Mouse (Mus musculus): ENCODE measurements around the gene Lgals4. TPM values are rescaled to one million over a fixed set of nuclear protein-coding genes. Genes with fewer than 3 reads are reported as not detected.
"Not testable (repeated sequence)": the region's sequence is repeated elsewhere in the genome, so short reads cannot be mapped to it uniquely, and the experiment has no call there.

The Lgals4 gene
- polyA plus RNA-seq, 1 experiment from 2014 or later: 3.4 TPM

DNA sequence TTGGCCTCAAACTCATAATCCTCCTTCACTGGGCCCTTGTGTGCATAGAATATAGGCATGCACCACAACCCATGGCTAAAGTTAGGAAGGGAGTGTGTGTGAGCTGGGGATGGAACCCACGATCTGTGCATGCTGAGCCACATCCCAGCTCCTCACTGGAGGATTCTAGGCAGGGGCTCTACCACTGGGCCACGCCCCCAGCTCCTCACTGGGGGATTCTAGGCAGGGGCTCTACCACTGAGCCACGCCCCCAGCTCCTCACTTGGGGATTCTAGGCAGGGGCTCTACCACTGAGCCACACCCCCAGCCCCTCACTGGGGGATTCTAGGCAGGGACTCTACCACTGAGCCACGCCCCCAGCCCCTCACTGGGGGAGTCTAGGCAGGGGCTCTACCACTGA is 50.0 kb downstream of the Lgals4 start:
- not testable (repeated sequence) for H3K36me3 ChIP-seq (ENCODE audit: control insufficient read depth, insufficient read depth, low read length); DNase-seq (ENCODE audit: low spot score); ATAC-seq (ENCODE audit: low read depth); H3K4me2 ChIP-seq (ENCODE audit: low read depth, low read length); H3K4me3 ChIP-seq (ENCODE audit: low read depth, low read length); H3K27ac ChIP-seq (replicated peaks; ENCODE audit: low read depth, low read length); H3K4me1 ChIP-seq (ENCODE audit: control insufficient read depth, insufficient read depth, low read length); H3K9ac ChIP-seq (ENCODE audit: low read depth, low read length); H3K9me3 ChIP-seq (ENCODE audit: control insufficient read depth, low read length)
- WGBS: 100% methylated on average over 3 of the region's 4 CpGs
- peaks cover 16% of the 10 kb centered on the region for H3K27me3 ChIP-seq (replicated peaks; ENCODE audit: control insufficient read depth, insufficient read depth, low read length)

GRCm38 (mm10) chr7:28886486-28886885 is 52.8 kb downstream of the Lgals4 start:
- Histone ChIP-seq H3K4me2 (ENCODE audit: low read depth, low read length) (no peak overlapping the region), H3K9ac (ENCODE audit: low read depth, low read length) (no peak overlapping the region), H3K27me3 (replicated peaks; ENCODE audit: control insufficient read depth, insufficient read depth, low read length) (peaks cover 20% of the 10 kb centered on the region), H3K36me3 (ENCODE audit: control insufficient read depth, insufficient read depth, low read length) (peaks cover 9% of the 10 kb centered on the region; the same call in 1 of the 2 replicates), H3K4me1 (ENCODE audit: control insufficient read depth, insufficient read depth, low read length) (peaks cover 11% of the 10 kb centered on the region; the same call in 1 of the 2 replicates), H3K27ac (replicated peaks; ENCODE audit: low read depth, low read length) (no peak overlapping the region), H3K9me3 (ENCODE audit: control insufficient read depth, low read length) (no peaks in the 10 kb centered on the region), H3K4me3 (ENCODE audit: low read depth, low read length) (no peak overlapping the region)
- 18% methylated on average over 14 of the region's 14 CpGs for WGBS
- DNase-seq (ENCODE audit: low spot score): no peak
- ATAC-seq (ENCODE audit: low read depth): no peak

GRCm38 (mm10) chr7:28888701-28889161 is 55.1 kb downstream of the Lgals4 start:
- Histone ChIP-seq H3K27ac (replicated peaks; ENCODE audit: low read depth, low read length) (no peak overlapping the region), H3K27me3 (replicated peaks; ENCODE audit: control insufficient read depth, insufficient read depth, low read length) (peaks cover 20% of the 10 kb centered on the region), H3K9ac (ENCODE audit: low read depth, low read length) (peak overlapping the region; percentile 58), H3K9me3 (ENCODE audit: control insufficient read depth, low read length) (no peaks in the 10 kb centered on the region), H3K36me3 (ENCODE audit: control insufficient read depth, insufficient read depth, low read length) (peaks cover 29% of the 10 kb centered on the region), H3K4me2 (ENCODE audit: low read depth, low read length) (peak overlapping the region; percentile 74), H3K4me3 (ENCODE audit: low read depth, low read length) (peak overlapping the region; percentile 41), H3K4me1 (ENCODE audit: control insufficient read depth, insufficient read depth, low read length) (peaks cover 11% of the 10 kb centered on the region; the same call in 1 of the 2 replicates)
- WGBS: under 1% methylated on average over 22 of the region's 27 CpGs
- DNase-seq (ENCODE audit: low spot score) (no peak), ATAC-seq (ENCODE audit: low read depth) (peak; percentile 47)

Other genes with a start within 250 kb of the Lgals4 start
- 31.5 and 33.8 TPM in 2 replicates for gene Samd4b, start 235.7 kb upstream of the Lgals4 start, polyA plus RNA-seq (2014; fragmentation: Nextera tagmentation; extraction: Ambion mirVana)
- 20.7 and 23.5 TPM in 2 replicates for gene Pak4, start 235.7 kb upstream of the Lgals4 start, polyA plus RNA-seq (2014; fragmentation: Nextera tagmentation; extraction: Ambion mirVana)
- 0.10 and 0.40 TPM in 2 replicates for gene Acp7, start 202.5 kb upstream of the Lgals4 start, polyA plus RNA-seq (2014; fragmentation: Nextera tagmentation; extraction: Ambion mirVana)
- 6.9 and 7.1 TPM in 2 replicates for gene Fbxo27, start 141.0 kb upstream of the Lgals4 start, polyA plus RNA-seq (2014; fragmentation: Nextera tagmentation; extraction: Ambion mirVana)
- gene Fbxo17, start 117.0 kb upstream of the Lgals4 start, polyA plus RNA-seq (2014; fragmentation: Nextera tagmentation; extraction: Ambion mirVana): 27.8 and 29.0 TPM in 2 replicates
- 119 and 120 TPM in 2 replicates for gene Mrps12, start 92.0 kb upstream of the Lgals4 start, polyA plus RNA-seq (2014; fragmentation: Nextera tagmentation; extraction: Ambion mirVana)
- 20.5 and 22.9 TPM in 2 replicates for gene Sars2, start 91.9 kb upstream of the Lgals4 start, polyA plus RNA-seq (2014; fragmentation: Nextera tagmentation; extraction: Ambion mirVana)
- gene Ccer2, start 77.7 kb upstream of the Lgals4 start, polyA plus RNA-seq (2014; fragmentation: Nextera tagmentation; extraction: Ambion mirVana): 3.8 and 12.7 TPM in 2 replicates
- gene Sirt2, start 67.1 kb upstream of the Lgals4 start, polyA plus RNA-seq (2014; fragmentation: Nextera tagmentation; extraction: Ambion mirVana): 76.8 and 79.3 TPM in 2 replicates
- gene Nfkbib, start 66.3 kb upstream of the Lgals4 start, polyA plus RNA-seq (2014; fragmentation: Nextera tagmentation; extraction: Ambion mirVana): 40.9 and 41.5 TPM in 2 replicates
- gene Rinl, start 44.9 kb upstream of the Lgals4 start, polyA plus RNA-seq (2014; fragmentation: Nextera tagmentation; extraction: Ambion mirVana): 2.7 and 3.0 TPM in 2 replicates
- 180 and 182 TPM in 2 replicates for gene Hnrnpl, start 25.3 kb upstream of the Lgals4 start, polyA plus RNA-seq (2014; fragmentation: Nextera tagmentation; extraction: Ambion mirVana)
- gene Ech1, start 8.6 kb upstream of the Lgals4 start, polyA plus RNA-seq (2014; fragmentation: Nextera tagmentation; extraction: Ambion mirVana): 183 and 202 TPM in 2 replicates
- gene Lgals7, start 30.0 kb downstream of the Lgals4 start, polyA plus RNA-seq (2014; fragmentation: Nextera tagmentation; extraction: Ambion mirVana): 27.3 and 53.0 TPM in 2 replicates
- 0.58 and 0.72 TPM in 2 replicates for gene Capn12, start 47.6 kb downstream of the Lgals4 start, polyA plus RNA-seq (2014; fragmentation: Nextera tagmentation; extraction: Ambion mirVana)
- 256 and 280 TPM in 2 replicates for gene Actn4, start 128.5 kb downstream of the Lgals4 start, polyA plus RNA-seq (2014; fragmentation: Nextera tagmentation; extraction: Ambion mirVana)
- gene Eif3k, start 148.0 kb downstream of the Lgals4 start, polyA plus RNA-seq (2014; fragmentation: Nextera tagmentation; extraction: Ambion mirVana): 403 and 404 TPM in 2 replicates
- gene Map4k1, start 148.2 kb downstream of the Lgals4 start, polyA plus RNA-seq (2014; fragmentation: Nextera tagmentation; extraction: Ambion mirVana): 7.2 and 8.7 TPM in 2 replicates

Measured in embryonic facial prominence, embryonic 14.5 days (tissue).